Mouse (Mus musculus): ENCODE results near the gene Svep1.

GRCm38 (mm10) chr4:58133610-58134309, 72.9 kb downstream of the Svep1 start:
- TF ChIP-seq POLR2A (IDR thresholded peaks at IDR 0.05; ENCODE audit: low read depth, low read length), result no peak
- TF ChIP-seq CTCF (IDR thresholded peaks at IDR 0.05; ENCODE audit: extremely low read depth, insufficient read length, insufficient replicate concordance, low read depth, low read length), result no peak
